Mouse (Mus musculus) liver, embryonic 14.5 days (tissue): ENCODE measurements at regions not wholly inside any gene's neighbourhood (a gene's known extent, or its start where the extent isn't known, plus 50 kb on each side); places are given as distances from the start of the nearest gene placed in this dataset.
"Not testable (repeated sequence)": the region's sequence is repeated elsewhere in the genome, so short reads cannot be mapped to it uniquely, and the experiment has no call there.

Experiments used
- ATAC-seq: fragments of 200-750 bp; cut with Nextera tagmentation; 2 replicates; pipeline ENCODE4 v1.8.0; 2017; ENCODE audit warnings: moderate number of reproducible peaks, mild to moderate bottlenecking, moderate library complexity; ENCODE audit not compliant: insufficient read depth
- DNase-seq, 3 experiments: peaks; one replicate each; pipeline ENCODE4 v3.0.0-alpha.2; 2012 to 2013; ENCODE audit warnings: low read depth in 3 of 3, low spot score in 3 of 3
- H3K27ac ChIP-seq: fragments of 300-500 bp; sonication (generic); 2 replicates; pipeline ENCODE4 v1.5.1; 2014; ENCODE audit warnings: moderate library complexity, mild to moderate bottlenecking, control low read depth, inconsistent platforms
- H3K27me3 ChIP-seq: fragments of 300-500 bp; sonication (generic); 2 replicates; pipeline ENCODE4 v1.6.1; 2014; ENCODE audit warnings: mild to moderate bottlenecking, low read length, moderate library complexity; ENCODE audit not compliant: control insufficient read depth, insufficient read depth
- H3K36me3 ChIP-seq: fragments of 300-500 bp; sonication (generic); replicated peaks from 2 replicates; pipeline ENCODE4 v1.6.1; 2014; ENCODE audit warnings: low read depth; ENCODE audit not compliant: control insufficient read depth, insufficient read depth
- H3K4me1 ChIP-seq, 2 experiments: fragments of 200-500 bp in 1 of 2; fragments of 300-500 bp in 1 of 2; sonication (generic) in 1 of 2; replicated peaks; 2 replicates each; pipeline ENCODE4 v1.6.1; 2012 to 2014; ENCODE audit warnings: antibody characterized with exemption in 1 of 2, inconsistent platforms in 1 of 2, low read length in 1 of 2; ENCODE audit not compliant: control insufficient read depth in 2 of 2, insufficient read depth in 2 of 2
- H3K4me2 ChIP-seq: fragments of 300-500 bp; sonication (generic); 2 replicates; pipeline ENCODE4 v1.6.1; 2014; ENCODE audit warnings: low read depth, mild to moderate bottlenecking, control low read depth, moderate library complexity
- H3K4me3 ChIP-seq, 2 experiments: fragments of 200-500 bp in 1 of 2; fragments of 300-500 bp in 1 of 2; sonication (generic) in 1 of 2; 2 replicates each; pipeline ENCODE4 v1.5.1; 2012 to 2014; ENCODE audit warnings: low read depth in 2 of 2, low read length in 2 of 2, mild to moderate bottlenecking in 2 of 2, control low read depth in 1 of 2, inconsistent platforms in 1 of 2, moderate library complexity in 1 of 2; ENCODE audit not compliant: insufficient read depth in 1 of 2
- H3K9ac ChIP-seq: fragments of 300-500 bp; sonication (generic); replicated peaks from 2 replicates; pipeline ENCODE4 v1.6.1; 2014; ENCODE audit warnings: mild to moderate bottlenecking, control low read depth, moderate library complexity
- H3K9me3 ChIP-seq: fragments of 300-500 bp; sonication (generic); 2 replicates; pipeline ENCODE4 v1.6.1; 2016; ENCODE audit warnings: low read length, mixed read lengths; ENCODE audit not compliant: control insufficient read depth
- CTCF ChIP-seq: IDR thresholded peaks from 2 replicates; pipeline ENCODE4 v1.5.1; 2016; ENCODE audit warnings: antibody characterized with exemption, low read depth, control low read depth
- EP300 ChIP-seq: IDR thresholded peaks from 2 replicates; pipeline ENCODE4 v1.6.1; 2016; ENCODE audit warnings: antibody characterized with exemption, low read depth
- WGBS: fragments of 180-500 bp; shearing (Covaris S2); extraction: QIAGEN DNeasy Blood & Tissue Kit; methylation state at CpG from one replicate; pipeline ENCODE4 v1.1.7; 2014; ENCODE audit not compliant: insufficient replicate concordance; 5-methylcytosine and 5-hydroxymethylcytosine counted together

GRCm38 (mm10) chr3:157393903-157394302 is 140.1 kb upstream of the Zranb2 start:
- ATAC-seq: no peak

GRCm38 (mm10) chr3:157399909-157400308 is 134.1 kb upstream of the Zranb2 start:
- TF ChIP-seq EP300: no peak
- TF ChIP-seq CTCF: no peak
- no peaks in the 10 kb centered on the region for H3K9me3 ChIP-seq
- ATAC-seq (no peak), DNase-seq (no peak)
- no peak overlapping the region for H3K9ac ChIP-seq
- H3K4me1 ChIP-seq: no peaks in the 10 kb centered on the region
- H3K4me3 ChIP-seq: no peak overlapping the region
- H3K27ac ChIP-seq: no peak overlapping the region
- 13% methylated on average over 3 of the region's 3 CpGs for WGBS
- H3K4me2 ChIP-seq: no peak overlapping the region
- no peaks in the 10 kb centered on the region for H3K27me3 ChIP-seq
- no peaks in the 10 kb centered on the region for H3K36me3 ChIP-seq

More at GRCm38 (mm10) chr3:157393903-157394302, 140.1 kb upstream of the Zranb2 start:
- TF ChIP-seq CTCF: no peak
- no peak for TF ChIP-seq EP300
- no peaks in the 10 kb centered on the region for H3K36me3 ChIP-seq
- H3K9ac ChIP-seq: no peak overlapping the region
- DNase-seq: no peak
- H3K4me3 ChIP-seq: no peak overlapping the region
- H3K4me1 ChIP-seq: no peaks in the 10 kb centered on the region
- no peak overlapping the region for H3K27ac ChIP-seq
- H3K4me2 ChIP-seq: no peak overlapping the region
- no peaks in the 10 kb centered on the region for H3K27me3 ChIP-seq
- no peaks in the 10 kb centered on the region for H3K9me3 ChIP-seq
- WGBS: 41% methylated on average over 1 of the region's 1 CpGs

GRCm38 (mm10) chr3:157404054-157404453 is 129.9 kb upstream of the Zranb2 start:
- Histone ChIP-seq H3K27ac (no peak overlapping the region), H3K4me1 (no peaks in the 10 kb centered on the region), H3K4me2 (no peak overlapping the region), H3K27me3 (no peaks in the 10 kb centered on the region), H3K9ac (no peak overlapping the region), H3K9me3 (no peaks in the 10 kb centered on the region), H3K36me3 (no peaks in the 10 kb centered on the region), H3K4me3 (no peak overlapping the region)
- DNase-seq (no peak), ATAC-seq (no peak)
- TF ChIP-seq CTCF: no peak
- TF ChIP-seq EP300: no peak
- WGBS: 64% methylated on average over 3 of the region's 3 CpGs

GRCm38 (mm10) chr3:157423447-157423846 is 110.5 kb upstream of the Zranb2 start:
- not testable (repeated sequence) for ATAC-seq, H3K27ac ChIP-seq, H3K4me2 ChIP-seq, H3K4me3 ChIP-seq, H3K4me1 ChIP-seq, H3K27me3 ChIP-seq, H3K9ac ChIP-seq, H3K36me3 ChIP-seq, H3K9me3 ChIP-seq, DNase-seq
- WGBS: 26% methylated on average over 1 of the region's 1 CpGs

GRCm38 (mm10) chr3:157426720-157427119 is 107.2 kb upstream of the Zranb2 start:
- Histone ChIP-seq H3K4me3 (no peak overlapping the region), H3K36me3 (no peaks in the 10 kb centered on the region), H3K27me3 (no peaks in the 10 kb centered on the region), H3K4me2 (no peak overlapping the region), H3K4me1 (no peaks in the 10 kb centered on the region), H3K9me3 (no peaks in the 10 kb centered on the region), H3K9ac (no peak overlapping the region), H3K27ac (no peak overlapping the region)
- ATAC-seq (no peak), DNase-seq (no peak)
- WGBS: 46% methylated on average over 3 of the region's 3 CpGs
- TF ChIP-seq CTCF: no peak
- TF ChIP-seq EP300: no peak

GRCm38 (mm10) chr3:157449794-157450193 is 84.2 kb upstream of the Zranb2 start:
- H3K4me3 ChIP-seq: no peak overlapping the region
- DNase-seq: no peak
- ATAC-seq: no peak
- no peaks in the 10 kb centered on the region for H3K36me3 ChIP-seq
- no peaks in the 10 kb centered on the region for H3K27me3 ChIP-seq
- no peak overlapping the region for H3K27ac ChIP-seq
- H3K9ac ChIP-seq: no peak overlapping the region
- no peak overlapping the region for H3K4me2 ChIP-seq
- no peaks in the 10 kb centered on the region for H3K9me3 ChIP-seq
- H3K4me1 ChIP-seq: no peaks in the 10 kb centered on the region
- TF ChIP-seq EP300 (no peak), CTCF (0 out of 2 replicates have a peak, but pooled peaks have one; percentile 2)
